Mouse (Mus musculus) small intestine, adult 2 months (tissue): ENCODE measurements around the gene Extl1. TPM values are rescaled to one million over a fixed set of nuclear protein-coding genes. Genes with fewer than 3 reads are reported as not detected.

Source experiments
- H3K27ac ChIP-seq: fragments of 200-500 bp; 2 replicates; pipeline ENCODE4 v1.5.1; 2012; ENCODE audit warnings: low read depth, low read length, control low read depth, inconsistent platforms; ENCODE audit not compliant: insufficient read depth
- H3K27me3 ChIP-seq: fragments of 200-500 bp; 2 replicates; pipeline ENCODE4 v1.6.1; 2012; ENCODE audit warnings: mild to moderate bottlenecking, moderate library complexity, low read length, inconsistent platforms; ENCODE audit not compliant: control insufficient read depth, insufficient read depth
- H3K36me3 ChIP-seq: fragments of 200-500 bp; 2 replicates; pipeline ENCODE4 v1.6.1; 2012; ENCODE audit warnings: mild to moderate bottlenecking, low read length, control low read depth, inconsistent platforms; ENCODE audit not compliant: control insufficient read depth, insufficient read depth
- H3K4me1 ChIP-seq: fragments of 200-500 bp; 2 replicates; pipeline ENCODE4 v1.6.1; 2012; ENCODE audit warnings: low read length, inconsistent platforms, mixed read lengths; ENCODE audit not compliant: control insufficient read depth, insufficient read depth, insufficient read length
- H3K4me3 ChIP-seq: fragments of 200-500 bp; 2 replicates; pipeline ENCODE4 v1.5.1; 2012; ENCODE audit warnings: low read depth, mild to moderate bottlenecking, control low read depth, inconsistent platforms, low read length, moderate library complexity
- CTCF ChIP-seq: fragments of 200-500 bp; IDR thresholded peaks from 2 replicates; pipeline ENCODE4 v1.5.1; 2012; ENCODE audit warnings: low read depth, mild to moderate bottlenecking, control low read depth, inconsistent platforms, low read length, moderate library complexity, mixed read lengths; ENCODE audit not compliant: insufficient replicate concordance, insufficient read length; ENCODE audit errors: extremely low read depth
- POLR2A ChIP-seq: fragments of 200-500 bp; IDR thresholded peaks from 2 replicates; pipeline ENCODE4 v1.6.1; 2012; ENCODE audit warnings: low read depth, mild to moderate bottlenecking, control low read depth, inconsistent platforms, low read length, moderate library complexity
- WGBS: fragments of 180-500 bp; shearing (Covaris S2); methylation state at CpG from one replicate; pipeline ENCODE4 v1.1.7; 2018; 5-methylcytosine and 5-hydroxymethylcytosine counted together
- polyA plus RNA-seq: library from polyadenylated mRNA; depleted of rRNA; stranded (reverse); fragments of >200 nt; gene quantifications from 2 replicates; pipeline ENCODE4 v1.2.3, GENCODE M21; 2012

Extl1 gene
- polyA plus RNA-seq, 1 experiment: 1.5 TPM

DNA sequence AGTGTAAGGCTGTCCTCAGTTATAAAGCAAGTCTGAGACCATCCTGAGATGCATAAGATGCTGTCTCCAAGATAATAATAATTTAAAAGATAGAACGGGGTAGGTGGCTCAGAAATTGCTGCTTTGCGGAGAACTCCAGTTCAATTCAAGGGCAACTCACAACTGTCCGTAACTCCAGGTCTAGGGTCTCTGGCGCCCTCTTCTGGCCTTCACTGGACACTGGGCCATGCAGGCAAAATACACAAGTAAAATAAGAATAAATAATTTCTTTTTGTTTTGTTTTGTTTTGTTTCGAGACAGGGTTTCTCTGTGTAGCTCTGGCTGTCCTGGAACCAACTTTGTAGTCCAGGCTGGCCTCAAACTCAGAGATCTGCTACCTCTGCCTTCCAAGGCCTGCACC, 4.7 kb upstream of the Extl1 start:
- TF ChIP-seq CTCF (peak; percentile 82; the same call in 1 of the 2 replicates), POLR2A (no peak)
- Histone ChIP-seq H3K4me1 (0 out of 2 replicates have a peak, but pooled peaks cover 2% of the 10 kb centered on the region), H3K27me3 (no peaks in the 10 kb centered on the region), H3K36me3 (no peaks in the 10 kb centered on the region), H3K4me3 (no peak overlapping the region), H3K27ac (no peak overlapping the region)
- whole genome bisulfite sequencing: 10% methylated on average over 5 of the region's 5 CpGs

GRCm38 (mm10) chr4:134387268-134387667, 3.6 kb upstream of the Extl1 start:
- Histone ChIP-seq H3K4me1 (0 out of 2 replicates have a peak, but pooled peaks cover 2% of the 10 kb centered on the region), H3K27me3 (no peaks in the 10 kb centered on the region), H3K36me3 (no peaks in the 10 kb centered on the region), H3K27ac (no peak overlapping the region), H3K4me3 (no peak overlapping the region)
- WGBS: 67% methylated on average over 6 of the region's 6 CpGs
- TF ChIP-seq CTCF (peak; percentile 26; the same call in 1 of the 2 replicates), POLR2A (no peak)

DNA sequence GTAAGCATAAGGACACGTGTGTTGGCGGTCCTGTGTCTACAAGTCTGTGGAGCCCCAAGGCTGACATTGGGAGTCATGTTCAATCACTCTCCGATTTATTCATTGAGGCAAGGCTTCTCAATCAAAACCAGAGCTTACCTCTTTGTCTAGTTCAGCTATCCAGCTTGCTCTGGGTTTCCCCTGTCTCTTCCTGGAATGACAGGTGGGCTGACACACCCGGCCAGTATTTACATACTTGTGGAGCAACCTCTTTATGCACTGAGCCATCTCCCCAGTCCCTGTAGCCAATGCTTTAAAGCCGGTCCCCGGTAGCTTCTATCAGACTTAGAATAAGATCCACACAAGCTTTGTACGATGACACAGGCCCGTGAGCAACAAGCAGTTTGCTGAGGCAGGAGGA, 4.1 kb downstream of the Extl1 start:
- H3K27me3 ChIP-seq: no peaks in the 10 kb centered on the region
- no peak overlapping the region for H3K27ac ChIP-seq
- H3K4me3 ChIP-seq: no peak overlapping the region
- H3K4me1 ChIP-seq: peaks cover 3% of the 10 kb centered on the region; the same call in 1 of the 2 replicates
- TF ChIP-seq POLR2A (no peak), CTCF (no peak)
- no peaks in the 10 kb centered on the region for H3K36me3 ChIP-seq
- WGBS: 51% methylated on average over 8 of the region's 8 CpGs

DNA sequence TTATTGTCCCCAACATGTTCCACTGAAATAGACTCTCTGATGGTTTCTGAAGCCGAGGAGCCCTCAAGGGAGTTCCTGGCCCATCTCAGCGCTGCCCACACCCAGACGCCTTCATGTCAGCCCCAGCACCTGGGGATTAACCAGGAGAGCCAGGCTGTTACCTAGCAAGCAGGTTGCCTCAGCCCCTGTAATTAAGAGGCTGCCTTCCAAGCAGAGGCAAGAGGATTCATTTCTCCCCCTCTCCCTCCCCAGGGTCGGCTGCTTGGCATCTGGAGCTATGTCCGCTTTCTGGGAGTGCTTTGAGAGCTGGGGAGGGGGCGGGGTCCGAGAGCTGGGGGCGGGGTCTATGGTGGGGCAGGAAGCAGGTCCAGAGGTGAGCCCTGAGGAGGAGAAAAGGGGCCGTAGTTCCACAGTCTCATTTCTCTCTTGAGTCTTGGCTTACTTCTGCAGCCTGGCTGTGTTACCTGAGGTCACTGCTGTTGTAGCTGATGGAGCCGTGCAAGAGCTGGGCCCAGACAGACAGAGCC, 5.5 kb downstream of the Extl1 start:
- Histone ChIP-seq H3K27me3 (no peaks in the 10 kb centered on the region), H3K4me3 (no peak overlapping the region), H3K4me1 (peaks cover 3% of the 10 kb centered on the region; the same call in 1 of the 2 replicates), H3K27ac (no peak overlapping the region), H3K36me3 (no peaks in the 10 kb centered on the region)
- TF ChIP-seq CTCF (no peak), POLR2A (no peak)
- WGBS: 58% methylated on average over 10 of the region's 10 CpGs

GRCm38 (mm10) chr4:134374306-134374705, 9.3 kb downstream of the Extl1 start:
- 58% methylated on average over 1 of the region's 1 CpGs for WGBS
- peaks cover 20% of the 10 kb centered on the region for H3K27me3 ChIP-seq
- H3K4me1 ChIP-seq: peaks cover 18% of the 10 kb centered on the region
- no peak overlapping the region for H3K27ac ChIP-seq
- H3K36me3 ChIP-seq: no peaks in the 10 kb centered on the region
- no peak for TF ChIP-seq CTCF
- TF ChIP-seq POLR2A: no peak
- H3K4me3 ChIP-seq: no peak overlapping the region

GRCm38 (mm10) chr4:134373295-134373694, 10.4 kb downstream of the Extl1 start:
- no peak for TF ChIP-seq CTCF
- TF ChIP-seq POLR2A: no peak
- Histone ChIP-seq H3K36me3 (no peaks in the 10 kb centered on the region), H3K27me3 (peaks cover 20% of the 10 kb centered on the region), H3K4me1 (peaks cover 14% of the 10 kb centered on the region), H3K4me3 (no peak overlapping the region), H3K27ac (no peak overlapping the region)
- 86% methylated on average over 8 of the region's 8 CpGs for WGBS

DNA sequence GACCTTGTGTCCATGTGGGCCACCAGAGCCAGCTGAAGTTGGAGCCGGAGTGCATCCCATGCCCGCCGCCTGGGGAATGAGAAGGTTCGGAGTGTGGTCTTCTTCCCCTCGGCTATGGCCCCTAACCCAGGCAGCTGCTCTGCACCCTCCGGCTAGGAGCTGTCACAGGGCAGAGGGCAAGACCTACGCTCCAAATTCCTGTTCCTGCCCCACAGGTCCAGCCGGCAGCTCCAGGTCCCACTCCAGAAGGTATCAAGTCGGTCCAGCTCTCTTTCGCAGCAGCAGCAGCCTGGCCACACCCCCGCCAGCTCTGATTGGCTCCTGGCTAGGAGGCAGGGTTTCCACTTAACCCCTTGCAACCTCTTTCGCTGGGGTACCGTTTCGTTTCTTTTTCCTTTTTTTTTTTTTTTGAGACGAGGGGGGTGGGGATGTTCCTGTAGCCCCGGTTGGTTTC, 11.3 kb downstream of the Extl1 start:
- Histone ChIP-seq H3K27ac (no peak overlapping the region), H3K36me3 (no peaks in the 10 kb centered on the region), H3K4me1 (peaks cover 14% of the 10 kb centered on the region), H3K27me3 (peaks cover 20% of the 10 kb centered on the region), H3K4me3 (peak overlapping the region; percentile 64)
- TF ChIP-seq POLR2A (no peak), CTCF (no peak)
- WGBS: 0% methylated on average over 16 of the region's 16 CpGs
